Mouse (Mus musculus) kidney, postnatal 14 days (tissue): ENCODE data around the gene Fbxw8.
A peak's percentile ranks its signal among the peaks of the same experiment; 100 is the strongest.

Source experiments
- DNase-seq: peaks from one replicate; pipeline ENCODE4 v3.0.0; 2022; ENCODE audit warnings: mixed read lengths

Fbxw8 gene

DNA sequence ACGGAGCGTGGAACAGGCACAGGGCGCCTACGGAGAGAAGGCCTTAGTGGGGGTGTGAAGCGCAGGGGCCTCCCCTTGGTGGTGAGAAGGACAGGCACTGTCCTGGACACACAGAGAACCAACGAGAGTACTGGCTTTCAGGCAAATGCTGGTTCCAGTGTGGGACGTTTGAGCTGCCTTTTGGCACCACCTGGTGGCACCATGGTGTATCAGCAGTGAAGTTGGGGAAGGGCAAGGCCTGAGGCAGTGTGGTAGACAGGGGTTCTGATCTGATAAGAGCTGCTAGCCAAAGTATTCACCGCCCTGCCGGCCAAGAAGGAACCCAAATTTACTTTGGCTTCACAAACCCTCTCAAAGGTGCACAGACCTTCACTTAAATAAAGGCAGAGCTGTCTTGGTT lies 85.9 kb downstream of the Fbxw8 start:
- peak; percentile 80 for DNase-seq

GRCm38 (mm10) chr5:118067984-118068494 lies 87.2 kb downstream of the Fbxw8 start:
- no peak for DNase-seq

DNA sequence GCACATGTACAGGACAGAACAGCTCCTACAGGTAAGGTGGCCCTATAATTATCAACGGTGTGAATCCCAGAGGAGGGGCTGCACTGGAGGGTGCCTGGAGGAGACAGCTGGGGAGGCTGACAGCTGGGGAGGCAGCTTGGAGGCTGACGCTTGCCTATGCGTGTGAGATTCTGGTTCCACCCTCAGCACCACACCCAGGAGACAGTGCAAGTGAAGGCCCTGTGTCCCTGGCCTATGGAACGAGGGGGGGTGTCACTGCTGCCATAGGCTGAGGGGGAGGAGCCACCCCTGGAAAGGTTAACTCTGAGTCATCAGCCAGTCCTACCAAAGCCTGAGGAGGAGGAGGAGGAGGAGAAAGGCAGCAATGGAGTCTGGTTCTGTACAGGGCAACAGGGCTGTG lies 87.7 kb downstream of the Fbxw8 start:
- no peak for DNase-seq

DNA sequence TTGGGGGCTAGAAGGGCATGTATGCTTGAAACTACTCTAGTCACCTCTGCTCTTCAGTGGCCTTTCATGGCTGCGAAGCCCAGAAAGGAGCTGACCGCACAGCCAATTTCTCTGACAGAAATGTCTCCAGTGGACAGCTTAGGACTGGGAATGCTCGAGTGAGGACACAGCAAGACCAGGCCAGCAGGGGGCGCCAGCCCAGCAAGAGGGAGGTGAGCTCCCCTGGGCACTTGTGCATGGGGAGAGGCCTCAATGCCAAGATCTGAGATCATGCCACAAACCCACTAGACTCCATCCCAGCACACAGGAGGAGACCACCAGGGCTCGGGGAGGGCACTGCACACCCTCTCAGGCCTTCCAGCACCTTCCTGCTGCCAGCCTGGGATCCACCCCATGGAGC lies 88.4 kb downstream of the Fbxw8 start:
- peak; percentile 72 for DNase-seq

- DNase-seq = peak; percentile 84
Measured at GRCm38 (mm10) chr5:118065516-118066255, 89.6 kb downstream of the Fbxw8 start.

DNA sequence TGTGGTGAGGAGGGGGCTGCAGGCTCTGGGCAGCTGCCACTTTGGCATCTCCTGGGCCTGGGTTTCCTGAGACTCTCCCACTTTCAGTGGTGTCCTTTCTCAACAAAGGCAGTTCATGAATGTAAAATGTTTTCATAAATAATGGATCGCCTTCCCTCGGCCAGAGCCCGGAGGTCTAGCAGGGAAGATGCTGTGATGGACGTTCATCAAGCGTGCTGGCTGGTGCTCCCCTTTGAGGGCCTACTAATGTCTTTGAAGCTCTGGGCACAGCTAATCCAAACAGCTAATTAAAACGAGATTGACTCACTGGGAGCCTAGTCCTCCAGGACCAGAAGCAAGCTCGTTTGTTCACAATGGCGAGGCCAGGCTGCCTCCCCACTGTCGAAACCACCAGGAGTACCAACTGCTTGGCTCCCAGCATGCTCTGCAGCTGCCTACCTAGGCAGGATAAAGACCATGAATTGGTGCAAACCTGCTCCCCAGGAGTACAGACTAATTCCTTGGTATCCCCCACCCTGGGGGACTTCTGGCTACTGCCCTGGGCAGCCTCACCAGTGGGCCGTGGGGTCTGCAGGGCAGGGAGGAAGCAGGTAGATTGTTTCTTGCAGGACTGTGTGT lies 90.9 kb downstream of the Fbxw8 start:
- DNase-seq = no peak

GRCm38 (mm10) chr5:118063181-118063621 lies 92.1 kb downstream of the Fbxw8 start:
- no peak for DNase-seq

GRCm38 (mm10) chr5:118061391-118061790 lies 93.9 kb downstream of the Fbxw8 start:
- DNase-seq = no peak

GRCm38 (mm10) chr5:118059646-118060045 lies 95.6 kb downstream of the Fbxw8 start:
- no peak for DNase-seq

GRCm38 (mm10) chr5:118058858-118059257 lies 96.4 kb downstream of the Fbxw8 start:
- no peak for DNase-seq

DNA sequence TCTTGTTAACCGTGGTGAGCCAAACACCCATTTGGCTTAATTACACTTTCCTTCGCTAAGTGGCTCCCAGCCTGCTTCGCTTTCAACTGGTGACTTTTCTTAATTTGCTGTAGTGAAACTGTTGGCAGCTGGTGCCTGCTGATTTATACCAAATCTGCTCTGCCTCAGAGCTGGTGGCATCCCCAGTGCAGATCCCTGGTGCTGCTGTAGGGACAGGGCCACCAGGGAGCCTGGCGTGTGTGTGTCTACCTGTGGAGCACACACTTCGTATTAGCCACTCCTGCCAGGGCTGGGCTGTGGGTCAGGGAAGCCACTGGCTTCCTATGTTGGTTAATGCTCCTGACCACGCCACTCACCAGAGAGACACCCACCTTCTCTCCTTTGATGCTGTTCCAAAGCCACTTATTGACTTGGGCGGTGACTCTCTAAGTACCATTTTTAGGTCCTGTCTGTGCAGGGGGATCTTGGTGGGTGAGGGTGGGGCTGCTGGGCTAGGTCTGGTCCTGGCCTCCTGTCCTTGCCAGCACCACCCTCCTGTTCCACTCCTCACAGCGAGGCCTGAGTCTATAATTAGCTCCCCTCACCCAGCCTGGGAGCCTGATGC lies 97.7 kb downstream of the Fbxw8 start:
- no peak for DNase-seq

GRCm38 (mm10) chr5:118053205-118053604 lies 102.1 kb downstream of the Fbxw8 start:
- no peak for DNase-seq

- peak; percentile 86 for DNase-seq
Measured at GRCm38 (mm10) chr5:118051981-118052662, 103.1 kb downstream of the Fbxw8 start.

- DNase-seq = no peak
Measured at GRCm38 (mm10) chr5:118050743-118051142, 104.5 kb downstream of the Fbxw8 start.

DNA sequence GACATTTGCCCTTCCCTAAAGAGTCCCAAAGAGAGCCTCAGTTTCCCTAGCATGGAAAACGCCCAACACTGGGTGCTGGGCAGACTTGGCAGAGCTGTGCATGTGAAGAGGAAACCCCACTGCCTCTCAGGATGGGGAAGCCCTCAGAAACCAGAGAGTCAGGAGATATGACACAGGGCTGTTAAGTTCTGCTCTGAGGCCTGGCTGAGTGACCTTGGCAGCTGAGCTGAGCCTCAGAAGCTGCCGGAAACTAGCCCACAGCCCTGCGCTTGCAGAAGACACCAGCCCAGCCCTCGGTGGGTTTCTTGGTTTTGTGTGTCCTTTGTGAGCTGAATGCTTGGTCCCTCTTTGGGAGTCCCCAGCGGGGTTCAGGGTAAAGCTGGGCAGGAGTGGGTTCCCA lies 106.3 kb downstream of the Fbxw8 start:
- no peak for DNase-seq

GRCm38 (mm10) chr5:118048412-118048811 lies 106.9 kb downstream of the Fbxw8 start:
- no peak for DNase-seq

GRCm38 (mm10) chr5:118047091-118047757 lies 108.0 kb downstream of the Fbxw8 start:
- DNase-seq = no peak

GRCm38 (mm10) chr5:118045385-118045784 lies 109.9 kb downstream of the Fbxw8 start:
- no peak for DNase-seq

DNA sequence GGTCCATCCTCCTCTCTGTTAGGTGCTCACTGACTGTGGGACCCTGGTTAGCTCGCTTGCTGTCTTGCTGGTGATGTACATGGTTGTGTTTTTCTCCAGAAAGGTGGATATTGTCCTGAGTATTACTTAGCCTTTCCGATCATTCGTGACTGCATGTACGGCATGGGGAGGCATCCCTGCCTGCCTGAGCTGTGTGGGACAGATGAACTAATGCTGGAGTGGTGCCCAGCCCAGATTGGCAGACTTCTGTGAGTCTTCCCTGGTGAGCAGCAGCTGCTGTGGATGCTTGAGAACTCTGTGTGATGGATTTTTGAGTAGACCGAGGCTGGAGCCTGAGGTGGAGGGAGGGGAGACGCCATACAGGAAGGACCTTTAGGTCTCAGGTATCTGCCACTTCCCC lies 110.4 kb downstream of the Fbxw8 start:
- no peak for DNase-seq

- no peak for DNase-seq
Measured at GRCm38 (mm10) chr5:118043761-118044160, 111.5 kb downstream of the Fbxw8 start.

DNA sequence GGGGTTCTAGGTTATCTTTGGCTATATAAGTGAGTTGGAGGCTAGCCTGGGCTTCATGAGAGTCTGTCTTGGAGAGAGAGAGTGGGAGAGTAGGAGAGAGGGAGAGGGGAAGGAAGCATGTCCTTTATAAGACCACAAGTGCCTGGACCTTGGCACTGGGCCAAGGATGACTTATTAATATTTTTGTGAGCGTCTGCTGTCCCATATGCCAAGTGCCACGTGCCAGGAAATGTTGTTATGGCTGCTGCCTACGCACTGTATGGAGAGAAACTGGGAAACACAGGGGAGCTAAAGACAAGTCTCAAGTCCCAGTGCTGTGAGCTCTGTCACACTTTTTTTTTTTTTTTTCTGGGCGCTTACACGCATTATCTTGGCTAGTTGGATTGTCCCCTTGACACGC lies 112.7 kb downstream of the Fbxw8 start:
- DNase-seq = no peak

DNA sequence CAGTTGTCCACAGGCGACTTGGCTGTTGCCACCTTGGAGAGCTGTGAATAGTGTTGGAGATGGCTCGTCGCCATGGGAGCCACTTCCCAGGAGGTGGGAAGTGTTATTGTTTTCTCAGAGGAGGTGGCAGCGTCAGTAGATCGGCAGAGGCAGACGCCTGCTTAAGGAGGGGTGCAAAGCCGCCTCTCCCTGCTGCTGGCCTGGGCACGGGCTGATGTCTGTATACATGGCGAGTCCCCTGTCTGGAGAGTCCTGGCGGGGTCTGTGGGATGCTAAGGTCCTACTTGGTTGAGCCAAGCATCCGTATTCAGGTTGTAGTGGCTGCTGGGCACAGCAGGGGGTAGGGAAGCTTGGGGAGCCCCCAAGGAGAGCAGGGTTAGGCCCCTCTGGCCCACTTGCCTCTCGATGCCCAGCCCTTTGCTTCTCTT lies 116.0 kb downstream of the Fbxw8 start:
- no peak for DNase-seq
